Mouse (Mus musculus): ENCODE data around the gene 7420426K07Rik. TPM values are rescaled to one million over a fixed set of nuclear protein-coding genes. Genes with fewer than 3 reads are reported as not detected.

Gene 7420426K07Rik
- polyA plus RNA-seq, 1 experiment from 2014 or later: not detected

DNA sequence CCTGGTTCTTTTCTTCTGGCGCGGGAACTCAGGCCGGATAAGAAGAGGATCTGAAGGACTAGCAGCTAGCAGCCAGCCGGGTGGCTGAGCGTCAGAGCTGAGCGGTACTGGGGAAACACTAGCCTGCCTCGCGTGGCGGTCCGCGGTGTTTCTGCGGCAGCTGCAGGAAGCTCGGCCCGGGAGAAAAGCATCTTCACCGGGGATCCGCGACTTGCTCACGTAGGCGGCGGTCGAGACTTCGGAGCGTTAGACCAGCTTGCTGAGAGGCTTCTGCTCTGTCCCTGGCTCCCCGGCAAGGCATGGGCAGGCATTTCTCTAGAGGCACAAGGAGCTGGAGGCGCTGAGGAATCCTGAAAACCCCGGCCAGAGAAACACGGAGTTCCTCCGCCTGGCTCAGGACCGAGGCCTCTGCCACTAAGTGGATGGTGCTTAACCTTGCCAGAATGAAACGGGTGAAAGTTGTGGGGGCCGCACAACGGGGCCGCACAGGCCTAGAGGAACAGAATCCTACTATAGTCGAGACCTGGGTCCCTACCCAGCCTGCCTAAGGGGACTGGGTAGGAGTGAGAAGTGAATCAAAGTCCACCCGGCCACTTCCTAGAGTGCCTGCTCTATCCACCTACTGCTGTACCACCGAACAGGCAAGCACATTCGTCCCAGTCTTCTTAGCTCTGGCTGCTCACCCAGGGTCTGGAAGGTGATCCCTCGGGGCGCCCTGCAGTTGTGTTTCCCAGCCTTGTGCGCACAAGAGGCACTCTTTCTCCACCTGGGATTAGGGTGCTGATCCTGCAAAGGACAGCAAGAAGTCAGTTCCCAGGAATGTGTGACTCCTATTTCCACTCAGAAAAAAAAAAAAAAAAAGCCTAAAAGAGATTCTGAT, 49.5 kb downstream of the 7420426K07Rik start:
- no peak for ATAC-seq (ENCODE audit: low FRiP score)
- H3K9ac ChIP-seq: no peak overlapping the region; the same call in 1 of the 2 replicates
- H3K27me3 ChIP-seq: peaks cover 90% of the 10 kb centered on the region
- H3K4me3 ChIP-seq: peak overlapping the region; percentile 21
- peaks cover 35% of the 10 kb centered on the region for H3K4me1 ChIP-seq (replicated peaks)
- H3K36me3 ChIP-seq: no peaks in the 10 kb centered on the region
- peak overlapping the region; percentile 34 for H3K4me2 ChIP-seq
- no peaks in the 10 kb centered on the region for H3K9me3 ChIP-seq
- WGBS: under 1% methylated on average over 40 of the region's 40 CpGs
- H3K27ac ChIP-seq: no peak overlapping the region

DNA sequence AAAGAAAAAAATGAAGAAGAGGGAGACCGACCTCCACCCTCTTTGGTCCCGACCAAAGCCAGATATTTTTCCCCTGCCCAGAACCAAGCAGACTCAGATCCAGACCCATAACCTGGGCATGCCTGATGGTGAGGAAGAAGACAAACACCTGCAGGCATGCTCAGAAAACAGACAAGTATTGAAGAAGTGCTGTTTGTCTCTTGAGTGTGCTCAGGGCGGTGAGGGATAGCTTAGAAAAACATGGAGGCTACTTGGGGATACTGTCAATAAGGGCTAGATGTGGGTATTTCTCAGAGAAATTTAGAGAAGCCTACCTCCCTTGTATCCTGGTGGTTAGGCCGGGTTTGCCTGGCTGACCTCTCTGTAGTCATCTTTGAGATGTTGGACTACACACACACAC, 50.4 kb downstream of the 7420426K07Rik start:
- ATAC-seq (ENCODE audit: low FRiP score): no peak

DNA sequence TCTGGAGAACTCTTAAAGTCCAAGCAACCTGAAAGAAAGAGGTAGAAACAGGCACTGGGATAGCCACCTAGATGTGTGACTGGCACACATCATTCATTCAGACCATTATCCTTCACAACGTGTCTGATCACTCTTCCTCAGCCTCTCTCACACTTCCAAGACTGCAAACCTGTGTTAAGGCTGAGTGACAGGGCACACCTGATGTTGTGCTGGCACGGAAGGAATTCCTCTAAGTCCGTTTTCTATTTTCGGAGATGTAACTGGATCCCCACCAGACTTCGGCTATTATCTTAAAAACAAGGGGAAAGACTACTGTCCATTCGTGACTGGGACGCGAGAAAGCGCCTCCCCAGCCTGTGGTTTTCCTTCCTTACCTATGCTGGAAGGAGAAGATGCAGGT, 50.9 kb downstream of the 7420426K07Rik start:
- 5% methylated on average over 9 of the region's 9 CpGs for WGBS
- Histone ChIP-seq H3K4me3 (no peak overlapping the region), H3K9me3 (no peaks in the 10 kb centered on the region), H3K27ac (no peak overlapping the region), H3K36me3 (no peaks in the 10 kb centered on the region), H3K27me3 (peaks cover 92% of the 10 kb centered on the region), H3K9ac (no peak overlapping the region), H3K4me2 (peak overlapping the region; percentile 57; the same call in 1 of the 2 replicates), H3K4me1 (replicated peaks) (peaks cover 35% of the 10 kb centered on the region)
- ATAC-seq (ENCODE audit: low FRiP score): no peak

More for the DNA sequence above, 50.4 kb downstream of the 7420426K07Rik start:
- H3K4me3 ChIP-seq: no peak overlapping the region
- no peaks in the 10 kb centered on the region for H3K9me3 ChIP-seq
- no peak overlapping the region for H3K4me2 ChIP-seq
- H3K36me3 ChIP-seq: no peaks in the 10 kb centered on the region
- peaks cover 92% of the 10 kb centered on the region for H3K27me3 ChIP-seq
- no peak overlapping the region for H3K27ac ChIP-seq
- 3% methylated on average over 4 of the region's 4 CpGs for WGBS
- no peak overlapping the region for H3K9ac ChIP-seq
- H3K4me1 ChIP-seq (replicated peaks): peaks cover 35% of the 10 kb centered on the region

Other genes starting within 250 kb of the 7420426K07Rik start
- gene Prr23a1, start 60.6 kb upstream of the 7420426K07Rik start, polyA plus RNA-seq (2015; fragmentation: Nextera tagmentation; extraction: Ambion mirVana): 0.23 TPM in 1 of 2 replicates, not detected in the other
- not detected in 2 replicates for gene Prr23a2, start 46.6 kb upstream of the 7420426K07Rik start, polyA plus RNA-seq (2015; fragmentation: Nextera tagmentation; extraction: Ambion mirVana)
- gene Prr23a3, start 38.4 kb upstream of the 7420426K07Rik start, polyA plus RNA-seq (2015; fragmentation: Nextera tagmentation; extraction: Ambion mirVana): 0.14 TPM in 1 of 2 replicates, not detected in the other
- 0.61 TPM in 2 replicates for gene Foxl2, start 52.2 kb downstream of the 7420426K07Rik start, polyA plus RNA-seq (2015; fragmentation: Nextera tagmentation; extraction: Ambion mirVana)
- gene Faim, start 83.3 kb downstream of the 7420426K07Rik start, polyA plus RNA-seq (2015; fragmentation: Nextera tagmentation; extraction: Ambion mirVana): 111 and 117 TPM in 2 replicates
- 0.10 and 0.21 TPM in 2 replicates for gene Gm1123, start 132.6 kb downstream of the 7420426K07Rik start, polyA plus RNA-seq (2015; fragmentation: Nextera tagmentation; extraction: Ambion mirVana)
- gene Pik3cb, start 237.5 kb downstream of the 7420426K07Rik start, polyA plus RNA-seq (2015; fragmentation: Nextera tagmentation; extraction: Ambion mirVana): 3.2 and 4.3 TPM in 2 replicates

Measured in hindbrain, embryonic 13.5 days (tissue).